Mouse (Mus musculus) CH12.LX (cell line): ENCODE data around the gene S100a10.
A peak's percentile ranks its signal among the peaks of the same experiment; 100 is the strongest.

ENCODE experiments used
- CTCF ChIP-seq, 2 experiments: IDR thresholded peaks in 1 of 2; conservative IDR thresholded peaks in 1 of 2; 2 replicates each; pipeline ENCODE4 v1.5.1; 2011 to 2012; ENCODE audit warnings: low read depth in 2 of 2, low read length in 2 of 2, improper control_type of control experiment in 1 of 2, inconsistent platforms in 1 of 2, mild to moderate bottlenecking in 1 of 2, moderate library complexity in 1 of 2
- E2F4 ChIP-seq: IDR thresholded peaks from 2 replicates; pipeline ENCODE4 v1.6.1; 2011; ENCODE audit warnings: low read depth, low read length, improper control_type of control experiment; ENCODE audit not compliant: insufficient replicate concordance
- ELF1 ChIP-seq: IDR thresholded peaks from 2 replicates; pipeline ENCODE4 v1.6.1; 2014; ENCODE audit warnings: low read depth, mild to moderate bottlenecking, inconsistent platforms, low read length, improper control_type of control experiment
- EP300 ChIP-seq: IDR thresholded peaks from 2 replicates; pipeline ENCODE4 v1.6.1; 2011; ENCODE audit warnings: low read length, improper control_type of control experiment
- IRF4 ChIP-seq: IDR thresholded peaks from 2 replicates; pipeline ENCODE4 v1.6.1; 2014; ENCODE audit warnings: low read depth, mild to moderate bottlenecking, inconsistent platforms, low read length, improper control_type of control experiment
- MEF2A ChIP-seq: IDR thresholded peaks from 2 replicates; pipeline ENCODE4 v1.6.1; 2014; ENCODE audit warnings: low read depth, mild to moderate bottlenecking, inconsistent platforms, low read length, improper control_type of control experiment, borderline replicate concordance
- NELFE ChIP-seq: IDR thresholded peaks from 2 replicates; pipeline ENCODE4 v1.6.1; 2011; ENCODE audit warnings: low read depth, low read length, improper control_type of control experiment
- RAD21 ChIP-seq: IDR thresholded peaks from 2 replicates; pipeline ENCODE4 v1.6.1; 2011; ENCODE audit warnings: low read depth, mild to moderate bottlenecking, low read length, improper control_type of control experiment, moderate library complexity
- TBP ChIP-seq: conservative IDR thresholded peaks from 2 replicates; pipeline ENCODE4 v1.6.1; 2011; ENCODE audit warnings: low read depth, low read length, improper control_type of control experiment
- TCF12 ChIP-seq: IDR thresholded peaks from 2 replicates; pipeline ENCODE4 v1.6.1; 2014; ENCODE audit warnings: low read depth, mild to moderate bottlenecking, inconsistent platforms, low read length, improper control_type of control experiment

DNA sequence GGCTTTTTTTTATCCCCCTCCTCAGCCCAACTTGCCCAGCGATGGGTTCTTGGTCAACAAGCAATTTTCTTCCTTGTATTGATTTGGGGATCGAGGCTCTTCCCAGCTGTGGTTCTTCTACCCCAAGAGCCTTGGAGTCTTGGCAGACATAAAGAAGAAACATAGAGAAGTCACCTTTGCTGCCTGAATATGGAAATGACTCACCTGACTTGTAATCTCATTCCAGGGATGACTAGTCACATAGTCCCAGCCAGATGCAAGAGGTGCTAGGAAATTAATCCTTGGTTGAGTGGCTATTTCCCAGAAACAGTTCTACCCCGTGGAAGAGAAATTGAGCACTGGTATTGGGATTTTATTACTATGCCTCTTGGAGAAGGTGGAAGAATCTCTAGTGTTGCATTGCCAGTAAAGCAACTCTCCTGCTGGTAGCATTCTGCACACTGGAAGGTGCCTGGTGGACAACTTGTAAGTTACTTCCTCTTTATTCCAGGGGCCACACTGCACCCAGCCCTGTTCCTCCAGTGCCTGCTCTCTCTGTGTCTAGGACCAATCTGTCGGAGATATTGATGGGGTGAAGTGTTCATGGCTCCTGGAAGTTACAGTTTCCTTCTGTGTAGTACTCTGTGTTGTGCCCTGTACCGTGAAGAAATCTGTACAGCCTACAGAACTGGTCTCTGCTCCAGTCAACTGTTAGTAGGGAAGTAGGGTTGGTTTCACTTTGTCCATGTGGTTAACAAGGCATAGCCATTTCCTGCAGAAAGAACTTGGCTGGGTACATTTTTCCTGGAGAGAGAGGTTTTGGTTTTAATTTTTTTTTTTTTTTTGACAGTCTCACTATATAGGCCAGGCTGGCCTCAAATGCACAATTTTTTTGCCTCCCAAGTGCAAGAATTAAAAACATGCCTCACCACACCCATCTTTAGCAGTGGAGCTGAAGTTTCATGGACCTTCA lies 2.7 kb upstream of the S100a10 start:
- no peak for TF ChIP-seq IRF4
- no peak for TF ChIP-seq CTCF (conservative IDR thresholded peaks at IDR 0.05 in 1 of 2, IDR thresholded peaks at IDR 0.05 in 1 of 2; ENCODE audit: low read depth in 2 of 2, low read length in 2 of 2)
- TF ChIP-seq E2F4: no peak
- TF ChIP-seq ELF1: no peak
- TF ChIP-seq TBP: no peak
- peak; percentile 61 for TF ChIP-seq EP300
- TF ChIP-seq NELFE: no peak
- TF ChIP-seq MEF2A: no peak
- TF ChIP-seq RAD21: no peak
- no peak for TF ChIP-seq TCF12
